24 mouse cellular contexts compared by ENCODE assay signal in the genomic region with DNA sequence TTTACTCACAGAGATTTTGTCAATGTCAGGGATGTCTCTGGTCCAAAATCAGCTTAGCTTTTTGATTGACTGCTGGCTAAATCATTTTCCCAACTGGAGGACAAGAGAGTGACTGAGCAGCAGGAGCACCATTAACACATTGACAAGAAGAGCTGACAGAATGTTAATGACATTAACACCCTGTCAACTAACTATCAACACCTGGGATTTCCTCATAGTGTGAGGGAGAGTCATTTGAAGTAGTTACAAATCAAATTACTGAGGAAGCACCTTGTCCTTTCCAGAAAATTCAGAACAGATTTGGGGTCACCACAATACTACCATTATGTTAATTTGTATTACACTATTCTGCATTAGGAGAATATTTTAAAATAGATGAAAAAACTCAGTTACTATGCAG.
A peak's percentile ranks its signal among the peaks of the same experiment; 100 is the strongest.
DNase-seq lines count a peak whose midpoint lies in the region; ATAC-seq and TF ChIP-seq lines count a peak whose summit lies in the region.
"Had no signal": no experiment of that assay in that cellular context is flagged by ENCODE, and none has a peak within 500 bp of the region (broad histone marks: within the 10 kb centered on the region; RNA-seq: fewer than 3 reads in every experiment).

No protein-coding gene starts in this region.

- DNase-seq in forebrain, postnatal 0 days: no peak
- no peak for DNase-seq in forebrain, embryonic 10.5 days (ENCODE audit: extremely low spot score, low spot score)
- peak; percentile 79 for DNase-seq in brain, embryonic 14.5 days (ENCODE audit: low read depth)
- DNase-seq: adrenal gland, adult 8-10 months; adrenal gland, postnatal 14 days; adrenal gland, postnatal 36 days; B cell, adult 2 months; cerebellum, adult 11 months; cerebellum, adult 18-20 months; cerebellum, adult 8-10 months; cerebellum, adult 9-11 months; cerebellum, postnatal 14 days; cerebellum, postnatal 36 days; embryo, embryonic 11 days had no signal

- H3K4me1 ChIP-seq in forebrain, embryonic 13.5 days: no peaks in the 10 kb centered on the region
- no peaks in the 10 kb centered on the region for H3K4me1 ChIP-seq in forebrain, postnatal 0 days (ENCODE audit: insufficient read depth)
- H3K4me1 ChIP-seq in forebrain, embryonic 15.5 days: no peaks in the 10 kb centered on the region
- H3K4me1 ChIP-seq in forebrain, embryonic 10.5 days: no peaks in the 10 kb centered on the region; the same call in 1 of the 2 replicates
- H3K4me1 ChIP-seq: embryonic facial prominence, embryonic 13.5 days; embryonic facial prominence, embryonic 15.5 days had no signal

- no peaks in the 10 kb centered on the region for H3K9me3 ChIP-seq in forebrain, embryonic 13.5 days (replicated peaks)
- H3K9me3 ChIP-seq in forebrain, postnatal 0 days (ENCODE audit: low read length): no peaks in the 10 kb centered on the region
- H3K9me3 ChIP-seq in forebrain, embryonic 15.5 days: no peaks in the 10 kb centered on the region
- H3K9me3 ChIP-seq in forebrain, embryonic 10.5 days: no peaks in the 10 kb centered on the region
- H3K9me3 ChIP-seq: embryonic facial prominence, embryonic 13.5 days; embryonic facial prominence, embryonic 15.5 days; G1E had no signal

- TF ChIP-seq CTCF in forebrain, postnatal 0 days (IDR thresholded peaks at IDR 0.05; ENCODE audit: low read depth): no peak
- no peak for TF ChIP-seq CTCF in brain, embryonic 14.5 days (IDR thresholded peaks at IDR 0.05; ENCODE audit: borderline replicate concordance, extremely low read depth, insufficient read depth, insufficient read length)

- no peaks in the 10 kb centered on the region for H3K27me3 ChIP-seq in forebrain, embryonic 13.5 days
- H3K27me3 ChIP-seq in forebrain, postnatal 0 days (ENCODE audit: insufficient read depth, low read length): no peaks in the 10 kb centered on the region
- H3K27me3 ChIP-seq in forebrain, embryonic 15.5 days: no peaks in the 10 kb centered on the region
- no peaks in the 10 kb centered on the region for H3K27me3 ChIP-seq in forebrain, embryonic 10.5 days (ENCODE audit: poor library complexity, severe bottlenecking)
- H3K27me3 ChIP-seq: CH12.LX; embryonic facial prominence, embryonic 13.5 days; embryonic facial prominence, embryonic 15.5 days; Patski had no signal

- ATAC-seq in forebrain, embryonic 13.5 days: peak; percentile 75
- ATAC-seq in forebrain, postnatal 0 days: no peak
- peak; percentile 83 for ATAC-seq in forebrain, embryonic 15.5 days (replicated peaks)
- ATAC-seq: activated CD4-positive, CD25-positive, alpha-beta regulatory T cell, adult 4 months; CD4-positive, CD25-positive, alpha-beta regulatory T cell, adult 4 months; Patski had no signal

- no peak overlapping the region for H3K4me3 ChIP-seq in forebrain, embryonic 13.5 days
- no peak overlapping the region for H3K4me3 ChIP-seq in forebrain, postnatal 0 days (ENCODE audit: low read depth, low read length)
- H3K4me3 ChIP-seq in forebrain, embryonic 15.5 days: no peak overlapping the region
- H3K4me3 ChIP-seq in forebrain, embryonic 10.5 days: no peak overlapping the region
- H3K4me3 ChIP-seq: embryonic facial prominence, embryonic 13.5 days; embryonic facial prominence, embryonic 15.5 days; erythroblast, embryonic 14.5 days had no signal

- H3K4me2 ChIP-seq in forebrain, embryonic 13.5 days: no peak overlapping the region
- no peak overlapping the region for H3K4me2 ChIP-seq in forebrain, postnatal 0 days (ENCODE audit: low read depth)
- H3K4me2 ChIP-seq in forebrain, embryonic 15.5 days (replicated peaks): no peak overlapping the region
- H3K4me2 ChIP-seq: embryonic facial prominence, embryonic 13.5 days; embryonic facial prominence, embryonic 15.5 days had no signal

- no peak overlapping the region for H3K9ac ChIP-seq in forebrain, embryonic 13.5 days
- no peak overlapping the region for H3K9ac ChIP-seq in forebrain, postnatal 0 days
- no peak overlapping the region for H3K9ac ChIP-seq in forebrain, embryonic 15.5 days (replicated peaks)
- H3K9ac ChIP-seq: embryonic facial prominence, embryonic 13.5 days; embryonic facial prominence, embryonic 15.5 days had no signal

- H3K36me3 ChIP-seq in forebrain, embryonic 13.5 days (ENCODE audit: poor library complexity, severe bottlenecking): no peaks in the 10 kb centered on the region
- no peaks in the 10 kb centered on the region for H3K36me3 ChIP-seq in forebrain, postnatal 0 days (ENCODE audit: insufficient read depth)
- no peaks in the 10 kb centered on the region for H3K36me3 ChIP-seq in forebrain, embryonic 15.5 days
- no peaks in the 10 kb centered on the region for H3K36me3 ChIP-seq in forebrain, embryonic 10.5 days (replicated peaks)
- H3K36me3 ChIP-seq: embryonic facial prominence, embryonic 13.5 days; embryonic facial prominence, embryonic 15.5 days; G1E had no signal

- H3K27ac ChIP-seq in forebrain, embryonic 13.5 days: no peak overlapping the region
- H3K27ac ChIP-seq in forebrain, postnatal 0 days (ENCODE audit: low read depth, low read length): no peak overlapping the region
- no peak overlapping the region for H3K27ac ChIP-seq in forebrain, embryonic 15.5 days (replicated peaks)
- H3K27ac ChIP-seq in forebrain, embryonic 10.5 days: no peak overlapping the region
- H3K27ac ChIP-seq: embryonic facial prominence, embryonic 13.5 days; embryonic facial prominence, embryonic 15.5 days had no signal

- TF ChIP-seq POLR2A in brain, embryonic 14.5 days (IDR thresholded peaks at IDR 0.05; ENCODE audit: borderline replicate concordance, extremely low read depth, insufficient read depth, insufficient read length, poor library complexity, severe bottlenecking): no peak
